Mouse (Mus musculus) MEL (cell line): ENCODE results near the gene Stxbp1.

Experiments used
- BHLHE40 ChIP-seq: IDR thresholded peaks from 2 replicates; pipeline ENCODE4 v1.6.1; 2012; ENCODE audit warnings: low read depth, mild to moderate bottlenecking, inconsistent platforms, low read length, improper control_type of control experiment, borderline replicate concordance
- CHD1 ChIP-seq: IDR thresholded peaks from 2 replicates; pipeline ENCODE4 v1.6.1; 2012; ENCODE audit warnings: low read depth, mild to moderate bottlenecking, inconsistent platforms, low read length, improper control_type of control experiment
- CTCF ChIP-seq, 3 experiments: IDR thresholded peaks in 2 of 3; conservative IDR thresholded peaks in 1 of 3; 2 replicates each; pipeline ENCODE4 v1.5.1; 2011 to 2012; ENCODE audit warnings: low read length in 3 of 3, low read depth in 2 of 3, mild to moderate bottlenecking in 2 of 3, improper control_type of control experiment in 1 of 3, inconsistent platforms in 1 of 3, mixed read lengths in 1 of 3, moderate library complexity in 1 of 3; ENCODE audit not compliant: control insufficient read depth in 1 of 3, insufficient read depth in 1 of 3, poor library complexity in 1 of 3, severe bottlenecking in 1 of 3
- EP300 ChIP-seq, 2 experiments: IDR thresholded peaks; 2 replicates each; pipeline ENCODE4 v1.6.1; 2011; ENCODE audit warnings: improper control_type of control experiment in 2 of 2, low read length in 2 of 2, low read depth in 1 of 2, mild to moderate bottlenecking in 1 of 2
- GATA1 ChIP-seq: IDR thresholded peaks from 2 replicates; pipeline ENCODE4 v1.6.1; 2011; ENCODE audit warnings: low read depth, low read length, improper control_type of control experiment
- MAX ChIP-seq: IDR thresholded peaks from 2 replicates; pipeline ENCODE4 v1.6.1; 2011; ENCODE audit warnings: low read length, improper control_type of control experiment
- POLR2A ChIP-seq, 2 experiments: IDR thresholded peaks; 2 replicates each; pipeline ENCODE4 v1.6.1; 2011 to 2012; ENCODE audit warnings: low read length in 2 of 2, mild to moderate bottlenecking in 2 of 2, control low read depth in 1 of 2, improper control_type of control experiment in 1 of 2, low read depth in 1 of 2, moderate library complexity in 1 of 2; ENCODE audit not compliant: control insufficient read depth in 1 of 2, insufficient read depth in 1 of 2, poor library complexity in 1 of 2
- RAD21 ChIP-seq: IDR thresholded peaks from 2 replicates; pipeline ENCODE4 v1.6.1; 2011; ENCODE audit warnings: mild to moderate bottlenecking, low read depth, low read length, improper control_type of control experiment
- RCOR1 ChIP-seq: IDR thresholded peaks from 2 replicates; pipeline ENCODE4 v1.6.1; 2012; ENCODE audit warnings: low read depth, mild to moderate bottlenecking, inconsistent platforms, low read length, improper control_type of control experiment
- TBP ChIP-seq: IDR thresholded peaks from 2 replicates; pipeline ENCODE4 v1.8.0; 2011; ENCODE audit warnings: low read depth, low read length, improper control_type of control experiment
- USF1 ChIP-seq: IDR thresholded peaks from 2 replicates; pipeline ENCODE4 v1.6.1; 2014; ENCODE audit warnings: low read depth, mild to moderate bottlenecking, inconsistent platforms, low read length, improper control_type of control experiment, moderate library complexity
- ZMIZ1 ChIP-seq: IDR thresholded peaks from 2 replicates; pipeline ENCODE4 v1.6.1; 2012; ENCODE audit warnings: low read depth, mild to moderate bottlenecking, inconsistent platforms, low read length, improper control_type of control experiment, moderate library complexity

GRCm38 (mm10) chr2:32892490-32892889, 45.4 kb upstream of the Stxbp1 start:
- TF ChIP-seq TBP (no peak), EP300 (IDR thresholded peaks at IDR 0.05; ENCODE audit: low read depth in 1 of 2, low read length in 2 of 2) (peak in 1 of 2 experiments; percentile 27; a peak in 1 of 4 replicates), USF1 (no peak), CHD1 (no peak), CTCF (IDR thresholded peaks at IDR 0.05 in 2 of 3, conservative IDR thresholded peaks at IDR 0.05 in 1 of 3; ENCODE audit: control insufficient read depth in 1 of 3, insufficient read depth in 1 of 3, low read depth in 2 of 3, low read length in 3 of 3, poor library complexity in 1 of 3, severe bottlenecking in 1 of 3) (no peak), BHLHE40 (peak; percentile 53; the same call in 1 of the 2 replicates), POLR2A (IDR thresholded peaks at IDR 0.05; ENCODE audit: control insufficient read depth in 1 of 2, insufficient read depth in 1 of 2, low read depth in 1 of 2, low read length in 2 of 2, poor library complexity in 1 of 2) (no peak), GATA1 (peak; percentile 46; the same call in 1 of the 2 replicates), ZMIZ1 (no peak), RAD21 (no peak), MAX (no peak), RCOR1 (no peak)
